Mouse (Mus musculus) forebrain, postnatal 0 days (tissue): ENCODE data around the gene Etl4. TPM values are rescaled to one million over a fixed set of nuclear protein-coding genes. Genes with fewer than 3 reads are reported as not detected.

Source experiments
- ATAC-seq: fragments of 200-750 bp; cut with Nextera tagmentation; 2 replicates; pipeline ENCODE4 v1.8.0; 2017; ENCODE audit warnings: mild to moderate bottlenecking, moderate library complexity
- DNase-seq: peaks from one replicate; pipeline ENCODE4 v3.0.0-alpha.2; 2015
- H3K27ac ChIP-seq: fragments of 300-500 bp; sonication (generic); 2 replicates; pipeline ENCODE4 v1.5.1; 2014; ENCODE audit warnings: low read depth, mild to moderate bottlenecking, antibody characterized with exemption, low read length, moderate library complexity, mixed read lengths
- H3K27me3 ChIP-seq: fragments of 300-500 bp; sonication (generic); 2 replicates; pipeline ENCODE4 v1.6.1; 2014; ENCODE audit warnings: mild to moderate bottlenecking, low read length, mixed read lengths; ENCODE audit not compliant: insufficient read depth
- H3K36me3 ChIP-seq: fragments of 300-500 bp; sonication (generic); 2 replicates; pipeline ENCODE4 v1.6.1; 2014; ENCODE audit warnings: mild to moderate bottlenecking, moderate library complexity; ENCODE audit not compliant: insufficient read depth
- H3K4me1 ChIP-seq: fragments of 300-500 bp; sonication (generic); 2 replicates; pipeline ENCODE4 v1.6.1; 2014; ENCODE audit warnings: antibody characterized with exemption; ENCODE audit not compliant: insufficient read depth
- H3K4me2 ChIP-seq: fragments of 300-500 bp; sonication (generic); 2 replicates; pipeline ENCODE4 v1.6.1; 2014; ENCODE audit warnings: low read depth, mild to moderate bottlenecking, moderate library complexity
- H3K4me3 ChIP-seq: fragments of 300-500 bp; sonication (generic); 2 replicates; pipeline ENCODE4 v1.5.1; 2014; ENCODE audit warnings: low read depth, low read length, mixed read lengths
- H3K9ac ChIP-seq: fragments of 300-500 bp; sonication (generic); 2 replicates; pipeline ENCODE4 v1.6.1; 2014; ENCODE audit warnings: mild to moderate bottlenecking
- H3K9me3 ChIP-seq: fragments of 300-500 bp; sonication (generic); 2 replicates; pipeline ENCODE4 v1.6.1; 2016; ENCODE audit warnings: low read length
- CTCF ChIP-seq: sonication (generic); IDR thresholded peaks from 2 replicates; pipeline ENCODE4 v1.5.1; 2016; ENCODE audit warnings: antibody characterized with exemption, control low read depth, low read depth
- WGBS: fragments of 180-500 bp; shearing (Covaris S2); extraction: QIAGEN DNeasy Blood & Tissue Kit; methylation state at CpG from one replicate; pipeline ENCODE4 v1.1.7; 2014; 5-methylcytosine and 5-hydroxymethylcytosine counted together
- polyA plus RNA-seq: library from polyadenylated mRNA; unstranded; fragments of >200 nt; fragmentation: Nextera tagmentation; extraction: Ambion mirVana; gene quantifications from 2 replicates; pipeline ENCODE4 v1.2.1, GENCODE M21; 2015
- total RNA-seq: library from RNA; depleted of rRNA; stranded (reverse); fragments of >200 nt; gene quantifications from 2 replicates; pipeline ENCODE4 v1.2.3, GENCODE M21; 2014

Gene Etl4
- total and polyA plus RNA-seq, 2 experiments from 2014 or later: 7.2 to 13.6 TPM

- Histone ChIP-seq H3K27me3 (no peaks in the 10 kb centered on the region), H3K9me3 (no peaks in the 10 kb centered on the region), H3K27ac (no peak overlapping the region), H3K9ac (no peak overlapping the region), H3K4me3 (no peak overlapping the region), H3K36me3 (no peaks in the 10 kb centered on the region), H3K4me1 (no peaks in the 10 kb centered on the region), H3K4me2 (no peak overlapping the region)
- no peak for TF ChIP-seq CTCF
- 31% methylated on average over 8 of the region's 8 CpGs for WGBS
- ATAC-seq: no peak
- DNase-seq: no peak
These were observed 586.7 kb downstream of the Etl4 start for GRCm38 (mm10) chr2:20496219-20496800.

GRCm38 (mm10) chr2:20507832-20508723 is 598.5 kb downstream of the Etl4 start:
- H3K36me3 ChIP-seq: no peaks in the 10 kb centered on the region
- 60% methylated on average over 6 of the region's 6 CpGs for WGBS

GRCm38 (mm10) chr2:20508724-20509052 is 599.1 kb downstream of the Etl4 start:
- H3K4me1 ChIP-seq: no peaks in the 10 kb centered on the region
- no peak overlapping the region for H3K4me3 ChIP-seq
- H3K9me3 ChIP-seq: no peaks in the 10 kb centered on the region
- H3K27ac ChIP-seq: no peak overlapping the region
- H3K27me3 ChIP-seq: no peaks in the 10 kb centered on the region
- no peak overlapping the region for H3K9ac ChIP-seq
- no peak overlapping the region for H3K4me2 ChIP-seq
- no peaks in the 10 kb centered on the region for H3K36me3 ChIP-seq
- WGBS: 64% methylated on average over 3 of the region's 3 CpGs
- DNase-seq (no peak), ATAC-seq (no peak)
- no peak for TF ChIP-seq CTCF

More at GRCm38 (mm10) chr2:20507832-20508723, 598.5 kb downstream of the Etl4 start:
- DNase-seq: no peak
- ATAC-seq: no peak
- H3K4me3 ChIP-seq: no peak overlapping the region
- no peak overlapping the region for H3K4me2 ChIP-seq
- H3K27ac ChIP-seq: no peak overlapping the region
- no peaks in the 10 kb centered on the region for H3K9me3 ChIP-seq
- H3K9ac ChIP-seq: no peak overlapping the region
- TF ChIP-seq CTCF: no peak
- H3K27me3 ChIP-seq: no peaks in the 10 kb centered on the region
- H3K4me1 ChIP-seq: no peaks in the 10 kb centered on the region

GRCm38 (mm10) chr2:20510061-20510460 is 600.5 kb downstream of the Etl4 start:
- ATAC-seq: no peak
- Histone ChIP-seq H3K9ac (no peak overlapping the region), H3K4me1 (no peaks in the 10 kb centered on the region), H3K9me3 (no peaks in the 10 kb centered on the region), H3K4me3 (no peak overlapping the region), H3K27ac (no peak overlapping the region), H3K36me3 (no peaks in the 10 kb centered on the region), H3K27me3 (no peaks in the 10 kb centered on the region), H3K4me2 (no peak overlapping the region)
- 78% methylated on average over 2 of the region's 2 CpGs for WGBS
- no peak for DNase-seq
- no peak for TF ChIP-seq CTCF

- WGBS: 96% methylated on average over 8 of the region's 8 CpGs
- Histone ChIP-seq H3K4me3 (no peak overlapping the region), H3K4me1 (0 out of 2 replicates have a peak, but pooled peaks cover 2% of the 10 kb centered on the region), H3K27ac (no peak overlapping the region), H3K9ac (no peak overlapping the region), H3K27me3 (no peaks in the 10 kb centered on the region), H3K36me3 (no peaks in the 10 kb centered on the region), H3K4me2 (no peak overlapping the region), H3K9me3 (no peaks in the 10 kb centered on the region)
- no peak for DNase-seq
- TF ChIP-seq CTCF: no peak
- ATAC-seq: no peak
These were observed 606.8 kb downstream of the Etl4 start for GRCm38 (mm10) chr2:20516270-20516865.

- DNase-seq: no peak
- WGBS: 91% methylated on average over 2 of the region's 2 CpGs
- no peak for TF ChIP-seq CTCF
- no peaks in the 10 kb centered on the region for H3K9me3 ChIP-seq
- no peak for ATAC-seq
- H3K36me3 ChIP-seq: no peaks in the 10 kb centered on the region
- no peaks in the 10 kb centered on the region for H3K27me3 ChIP-seq
- 0 out of 2 replicates have a peak, but pooled peaks cover 2% of the 10 kb centered on the region for H3K4me1 ChIP-seq
- H3K27ac ChIP-seq: no peak overlapping the region
- no peak overlapping the region for H3K9ac ChIP-seq
- H3K4me2 ChIP-seq: no peak overlapping the region
- H3K4me3 ChIP-seq: no peak overlapping the region
These were observed 608.3 kb downstream of the Etl4 start for GRCm38 (mm10) chr2:20517853-20518252.

GRCm38 (mm10) chr2:20518506-20518905 is 608.9 kb downstream of the Etl4 start:
- no peak overlapping the region for H3K4me2 ChIP-seq
- DNase-seq: no peak
- no peak for ATAC-seq

More at GRCm38 (mm10) chr2:20518506-20518905, 608.9 kb downstream of the Etl4 start:
- H3K9ac ChIP-seq: no peak overlapping the region
- H3K27me3 ChIP-seq: no peaks in the 10 kb centered on the region
- no peak overlapping the region for H3K27ac ChIP-seq
- no peaks in the 10 kb centered on the region for H3K9me3 ChIP-seq
- no peak overlapping the region for H3K4me3 ChIP-seq
- TF ChIP-seq CTCF: no peak
- H3K36me3 ChIP-seq: no peaks in the 10 kb centered on the region
- 24% methylated on average over 2 of the region's 2 CpGs for WGBS
- 0 out of 2 replicates have a peak, but pooled peaks cover 2% of the 10 kb centered on the region for H3K4me1 ChIP-seq
